Mouse (Mus musculus): ENCODE measurements around the gene Sorcs1.

Gene Sorcs1

GRCm38 (mm10) chr19:50196592-50196991 is 481.9 kb downstream of the Sorcs1 start:
- DNase-seq, result no peak

GRCm38 (mm10) chr19:50185769-50186715 is 492.4 kb downstream of the Sorcs1 start:
- DNase-seq, result no peak

GRCm38 (mm10) chr19:50184901-50185623 is 493.4 kb downstream of the Sorcs1 start:
- DNase-seq, result peak; percentile 49

GRCm38 (mm10) chr19:50178851-50179250 is 499.6 kb downstream of the Sorcs1 start:
- no peak for DNase-seq

GRCm38 (mm10) chr19:50178151-50178550 is 500.3 kb downstream of the Sorcs1 start:
- no peak for DNase-seq

GRCm38 (mm10) chr19:50171849-50172248 is 506.6 kb downstream of the Sorcs1 start:
- peak; percentile 10 for DNase-seq

GRCm38 (mm10) chr19:50151111-50151510 is 527.3 kb downstream of the Sorcs1 start:
- DNase-seq, result no peak

GRCm38 (mm10) chr19:50145919-50146318 is 532.5 kb downstream of the Sorcs1 start:
- no peak for DNase-seq

- DNase-seq, result no peak
Observed at GRCm38 (mm10) chr19:50141853-50142252, 536.6 kb downstream of the Sorcs1 start.

GRCm38 (mm10) chr19:50134656-50135055 is 543.8 kb downstream of the Sorcs1 start:
- DNase-seq, result no peak

- no peak for DNase-seq
Observed at GRCm38 (mm10) chr19:50105842-50106585, 572.4 kb downstream of the Sorcs1 start.
